In genomic region chr2:118011679-118012078, GRCm38 (mm10) we compare ENCODE assay signal across 27 mouse cellular contexts.
A peak's percentile ranks its signal among the peaks of the same experiment; 100 is the strongest.
DNase-seq lines count a peak whose midpoint lies in the region; ATAC-seq lines count a peak whose summit lies in the region.
"Had no signal": no experiment of that assay in that cellular context is flagged by ENCODE, and none has a peak within 500 bp of the region (broad histone marks: within the 10 kb centered on the region; RNA-seq: fewer than 3 reads in every experiment).

No protein-coding gene starts in this region.

- H3K4me1 ChIP-seq in liver, embryonic 16.5 days (ENCODE audit: control insufficient read depth, low read depth, low read length), result peaks cover 3% of the 10 kb centered on the region; the same call in 1 of the 2 replicates
- peaks cover 9% of the 10 kb centered on the region; the same call in 1 of the 2 replicates for H3K4me1 ChIP-seq in intestine, embryonic 15.5 days (replicated peaks)
- no peaks in the 10 kb centered on the region for H3K4me1 ChIP-seq in forebrain, embryonic 14.5 days (ENCODE audit: control insufficient read depth, insufficient read depth, low read length)
- H3K4me1 ChIP-seq: liver, embryonic 13.5 days; midbrain, embryonic 10.5 days; neural tube, embryonic 13.5 days had no signal

- no peaks in the 10 kb centered on the region for H3K27me3 ChIP-seq in liver, embryonic 16.5 days (ENCODE audit: control insufficient read depth, insufficient read depth, low read depth, low read length)
- no peaks in the 10 kb centered on the region for H3K27me3 ChIP-seq in intestine, embryonic 15.5 days (replicated peaks)
- no peaks in the 10 kb centered on the region for H3K27me3 ChIP-seq in forebrain, embryonic 14.5 days (replicated peaks; ENCODE audit: control insufficient read depth, insufficient read depth, low read length)
- H3K27me3 ChIP-seq: liver, embryonic 13.5 days; neural tube, embryonic 13.5 days; Patski had no signal

- H3K27ac ChIP-seq in liver, embryonic 16.5 days (ENCODE audit: low read length), result no peak overlapping the region
- no peak overlapping the region for H3K27ac ChIP-seq in intestine, embryonic 15.5 days
- H3K27ac ChIP-seq in forebrain, embryonic 14.5 days (ENCODE audit: low read depth, low read length), result no peak overlapping the region
- H3K27ac ChIP-seq: embryonic facial prominence, embryonic 10.5 days; gastrocnemius, adult 2 months; layer of hippocampus, adult 2 months; left cerebral cortex, adult 2 months; liver, embryonic 13.5 days; midbrain, embryonic 10.5 days; neural tube, embryonic 13.5 days had no signal

- H3K9ac ChIP-seq in liver, embryonic 16.5 days (ENCODE audit: low read depth, low read length), result no peak overlapping the region
- H3K9ac ChIP-seq in intestine, embryonic 15.5 days, result no peak overlapping the region
- no peak overlapping the region for H3K9ac ChIP-seq in forebrain, embryonic 14.5 days (ENCODE audit: low read length)
- H3K9ac ChIP-seq: liver, embryonic 13.5 days; neural tube, embryonic 13.5 days had no signal

- no peaks in the 10 kb centered on the region for H3K9me3 ChIP-seq in liver, embryonic 16.5 days (replicated peaks; ENCODE audit: control insufficient read depth, low read length)
- H3K9me3 ChIP-seq in intestine, embryonic 15.5 days, result no peaks in the 10 kb centered on the region
- H3K9me3 ChIP-seq in forebrain, embryonic 14.5 days (replicated peaks; ENCODE audit: control insufficient read depth, low read length), result no peaks in the 10 kb centered on the region
- H3K9me3 ChIP-seq: embryonic facial prominence, embryonic 10.5 days; liver, embryonic 13.5 days; midbrain, embryonic 10.5 days; neural tube, embryonic 13.5 days had no signal

- WGBS in liver, embryonic 16.5 days (ENCODE audit: insufficient replicate concordance), result 30% methylated on average over 7 of the region's 7 CpGs
- WGBS in intestine, embryonic 15.5 days, result 85% methylated on average over 7 of the region's 7 CpGs
- WGBS in forebrain, embryonic 14.5 days, result 94% methylated on average over 7 of the region's 7 CpGs

- ATAC-seq in liver, embryonic 16.5 days (ENCODE audit: low read depth), result peak; percentile 56
- ATAC-seq in erythroid progenitor cell, adult 5-6 weeks (replicated peaks; ENCODE audit: low FRiP score, poor library complexity, severe bottlenecking), result 0 out of 2 replicates have a peak, but pooled peaks have one; percentile 54
- peak; percentile 86 for ATAC-seq in megakaryocyte-erythroid progenitor cell, adult 5-6 weeks (replicated peaks; ENCODE audit: low FRiP score, low TSS enrichment, poor library complexity, severe bottlenecking)
- ATAC-seq in intestine, embryonic 15.5 days, result no peak
- ATAC-seq in forebrain, embryonic 14.5 days, result no peak
- ATAC-seq: forebrain, embryonic 16.5 days; hindbrain, embryonic 16.5 days; intestine, postnatal 0 days; Patski had no signal

- H3K36me3 ChIP-seq in liver, embryonic 16.5 days (ENCODE audit: control insufficient read depth, insufficient read depth), result no peaks in the 10 kb centered on the region
- no peaks in the 10 kb centered on the region for H3K36me3 ChIP-seq in intestine, embryonic 15.5 days
- no peaks in the 10 kb centered on the region for H3K36me3 ChIP-seq in forebrain, embryonic 14.5 days (ENCODE audit: control insufficient read depth, insufficient read depth, low read length)
- H3K36me3 ChIP-seq: embryonic facial prominence, embryonic 10.5 days; liver, embryonic 13.5 days; midbrain, embryonic 10.5 days; neural tube, embryonic 13.5 days had no signal

- no peak overlapping the region for H3K4me3 ChIP-seq in liver, embryonic 16.5 days (ENCODE audit: low read depth, low read length)
- H3K4me3 ChIP-seq in intestine, embryonic 15.5 days (replicated peaks), result no peak overlapping the region
- H3K4me3 ChIP-seq in forebrain, embryonic 14.5 days (ENCODE audit: low read depth, low read length), result no peak overlapping the region
- H3K4me3 ChIP-seq: embryonic facial prominence, embryonic 10.5 days; erythroblast, embryonic 14.5 days; gastrocnemius, adult 2 months; layer of hippocampus, adult 2 months; left cerebral cortex, adult 2 months; liver, embryonic 13.5 days; midbrain, embryonic 10.5 days; neural tube, embryonic 13.5 days had no signal

- no peak for DNase-seq in liver
- DNase-seq in brain, adult 2 months (ENCODE audit: low read depth, low spot score), result peak; percentile 28
- no peak for DNase-seq in urinary bladder, adult 2 months (ENCODE audit: low spot score)
- DNase-seq in forebrain, embryonic 14.5 days (ENCODE audit: low spot score), result no peak
- DNase-seq: adrenal gland, adult 8-10 months; cerebellum, adult 11-12 months; cerebellum, postnatal 36 days; gastrocnemius, adult 2 months; heart, postnatal 4 days; left cerebral cortex, postnatal 4 days; liver, embryonic 13.5 days; spleen, adult 18-20 months; thymus, adult 18-20 months had no signal

- H3K4me2 ChIP-seq in liver, embryonic 16.5 days (ENCODE audit: low read depth, low read length), result no peak overlapping the region
- no peak overlapping the region for H3K4me2 ChIP-seq in intestine, embryonic 15.5 days (replicated peaks)
- H3K4me2 ChIP-seq in forebrain, embryonic 14.5 days (ENCODE audit: low read length), result no peak overlapping the region
- H3K4me2 ChIP-seq: liver, embryonic 13.5 days; neural tube, embryonic 13.5 days had no signal

Comparison
In these comparisons a context has a peak if more than half of its experiments do, and no peak if none do; other contexts are left out.
1. ATAC-seq: peak in liver, embryonic 16.5 days (single experiment), erythroid progenitor cell, adult 5-6 weeks (single experiment) and megakaryocyte-erythroid progenitor cell, adult 5-6 weeks (single experiment); none in intestine, embryonic 15.5 days (single experiment) and forebrain, embryonic 14.5 days (single experiment).